Mouse (Mus musculus) WW6 (cell line): ENCODE results near the gene Scube2.

Experiments
- DNase-seq: peaks from one replicate; pipeline ENCODE4 v3.0.0-alpha.2; 2013; ENCODE audit warnings: low read depth, low spot score

Gene Scube2

DNA sequence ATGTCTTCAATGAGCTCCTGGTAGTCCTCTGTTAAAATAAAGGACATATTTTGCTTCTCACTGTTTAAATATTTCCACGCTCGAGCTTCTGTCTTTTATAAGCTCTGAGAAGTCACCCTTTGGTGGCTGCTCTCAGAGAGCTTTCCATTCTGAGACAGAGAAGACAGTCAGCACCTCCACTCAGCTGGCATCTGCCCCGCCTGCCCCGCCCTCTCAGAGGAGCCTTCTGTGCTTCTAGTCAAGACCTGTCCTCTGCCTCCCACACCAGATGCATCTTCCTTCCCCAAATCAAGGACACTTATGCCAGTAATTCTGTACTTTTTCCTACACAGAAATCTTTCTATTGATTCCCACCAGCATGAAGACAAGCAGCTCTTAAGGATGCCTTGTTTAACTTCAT lies 64.9 kb downstream of the Scube2 start:
- no peak for DNase-seq

DNA sequence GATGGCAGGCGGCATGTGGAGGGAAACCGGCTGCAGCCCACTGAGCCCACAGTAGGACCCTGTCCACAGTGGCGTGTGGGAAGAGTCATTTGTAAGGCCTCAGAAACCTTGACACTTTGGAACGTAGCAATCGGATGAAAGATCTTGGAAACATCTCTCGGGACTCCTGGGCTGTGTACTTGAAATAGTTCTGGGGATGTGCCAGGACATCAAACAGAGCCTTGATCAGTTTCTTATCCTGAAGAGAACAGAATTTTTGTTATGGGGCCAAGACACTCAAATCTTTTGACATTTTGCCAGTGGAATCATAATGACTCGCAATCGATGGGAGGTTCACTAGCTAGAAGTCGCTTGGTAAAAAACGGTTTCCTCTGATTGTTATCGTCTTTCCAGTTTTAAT lies 66.3 kb downstream of the Scube2 start:
- DNase-seq, result no peak

- DNase-seq, result no peak
Observed at GRCm38 (mm10) chr7:109795564-109795963, 69.9 kb downstream of the Scube2 start.

DNA sequence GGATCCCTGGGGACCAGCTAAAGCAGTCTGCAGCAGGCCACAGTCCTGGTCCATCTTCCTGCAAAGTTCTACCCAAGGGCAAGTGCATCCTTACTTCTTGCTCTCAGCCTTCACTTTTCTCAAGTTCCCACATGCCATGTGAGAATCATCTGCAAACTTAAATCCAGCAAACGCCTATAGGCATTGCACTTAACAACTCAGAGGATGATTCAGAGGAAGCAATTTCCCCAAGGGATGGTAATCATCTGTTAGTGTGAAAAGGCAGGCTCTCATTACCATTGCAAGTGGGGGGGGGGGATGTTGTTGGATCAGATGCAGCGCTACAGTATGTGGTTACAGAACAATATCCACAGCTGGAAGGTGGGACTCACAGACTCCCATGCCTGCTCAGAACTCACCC lies 70.9 kb downstream of the Scube2 start:
- DNase-seq, result no peak

DNA sequence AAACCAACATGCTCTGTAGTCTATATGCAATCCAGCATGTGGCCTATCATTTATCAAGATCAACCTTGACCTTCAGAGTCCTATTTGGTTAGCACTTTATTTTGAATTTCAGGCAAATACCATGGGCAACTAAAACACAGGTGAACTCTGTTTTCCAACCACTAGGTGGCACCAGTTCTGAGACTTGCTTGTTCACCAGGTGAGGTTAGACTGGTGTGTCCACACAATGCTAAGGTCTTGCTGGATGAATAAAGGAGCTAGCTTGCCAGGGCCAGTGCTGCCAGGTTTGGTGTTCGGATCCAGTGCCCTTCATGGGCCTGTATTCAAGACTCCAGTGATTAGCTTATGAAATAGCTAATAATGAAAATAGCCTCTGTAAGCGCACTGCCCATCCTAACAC lies 72.7 kb downstream of the Scube2 start:
- no peak for DNase-seq

DNA sequence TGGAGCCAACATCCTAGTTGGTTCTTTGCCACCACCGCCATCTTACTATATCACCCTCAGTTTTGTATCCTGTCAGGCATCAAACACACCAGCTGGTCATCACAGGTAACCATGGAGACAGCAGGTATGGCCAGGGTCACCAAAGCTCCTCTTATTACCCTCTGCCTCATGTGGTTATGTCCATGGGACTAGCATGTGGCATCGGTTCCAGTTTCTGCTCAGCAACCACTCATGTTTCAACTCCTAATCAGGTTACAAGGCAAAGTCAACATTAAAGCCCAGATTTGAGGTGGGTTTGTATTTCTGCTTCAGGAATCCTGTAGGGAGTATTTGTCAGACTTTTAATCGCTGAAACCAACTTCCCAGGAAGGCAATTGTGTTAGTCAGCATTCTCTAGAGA lies 74.7 kb downstream of the Scube2 start:
- DNase-seq, result no peak

DNA sequence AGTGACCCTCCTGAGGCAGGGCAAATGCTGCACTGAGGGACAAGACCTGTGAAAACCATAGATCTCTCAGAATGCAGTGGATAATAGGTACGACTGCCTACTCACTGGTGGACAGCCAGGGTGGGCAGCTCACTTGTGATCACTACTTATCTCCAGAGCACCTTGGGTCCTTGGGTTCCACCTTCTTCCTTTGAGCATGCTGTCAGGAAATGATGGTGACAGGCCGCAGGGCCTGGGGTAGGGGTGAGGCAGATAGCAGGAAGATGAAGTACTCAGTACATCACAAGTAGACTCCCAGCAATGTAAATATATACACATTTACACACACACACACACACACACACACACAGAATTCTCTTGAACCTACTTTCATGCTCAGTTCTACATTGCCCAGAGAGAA lies 77.6 kb downstream of the Scube2 start:
- no peak for DNase-seq

DNA sequence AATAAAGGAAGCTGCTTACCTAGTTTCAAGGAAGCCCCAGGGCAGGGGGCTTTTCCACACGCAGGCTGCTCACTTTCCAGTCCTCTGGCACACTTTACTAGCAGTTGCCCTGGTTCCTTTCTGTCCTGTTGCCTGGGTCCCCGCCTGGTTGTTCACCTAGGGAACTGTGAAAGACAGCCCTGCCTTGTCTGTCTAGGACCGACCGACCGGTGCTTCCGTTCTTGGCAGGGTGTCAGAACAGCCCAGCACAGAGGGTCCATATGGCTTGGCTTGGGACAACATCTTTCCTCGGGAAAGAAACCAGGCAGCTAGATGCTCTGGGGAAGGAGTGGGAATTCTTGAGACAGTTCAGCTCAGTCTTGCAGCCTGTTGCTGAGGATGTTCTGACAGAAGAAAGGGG lies 82.2 kb downstream of the Scube2 start:
- no peak for DNase-seq

DNA sequence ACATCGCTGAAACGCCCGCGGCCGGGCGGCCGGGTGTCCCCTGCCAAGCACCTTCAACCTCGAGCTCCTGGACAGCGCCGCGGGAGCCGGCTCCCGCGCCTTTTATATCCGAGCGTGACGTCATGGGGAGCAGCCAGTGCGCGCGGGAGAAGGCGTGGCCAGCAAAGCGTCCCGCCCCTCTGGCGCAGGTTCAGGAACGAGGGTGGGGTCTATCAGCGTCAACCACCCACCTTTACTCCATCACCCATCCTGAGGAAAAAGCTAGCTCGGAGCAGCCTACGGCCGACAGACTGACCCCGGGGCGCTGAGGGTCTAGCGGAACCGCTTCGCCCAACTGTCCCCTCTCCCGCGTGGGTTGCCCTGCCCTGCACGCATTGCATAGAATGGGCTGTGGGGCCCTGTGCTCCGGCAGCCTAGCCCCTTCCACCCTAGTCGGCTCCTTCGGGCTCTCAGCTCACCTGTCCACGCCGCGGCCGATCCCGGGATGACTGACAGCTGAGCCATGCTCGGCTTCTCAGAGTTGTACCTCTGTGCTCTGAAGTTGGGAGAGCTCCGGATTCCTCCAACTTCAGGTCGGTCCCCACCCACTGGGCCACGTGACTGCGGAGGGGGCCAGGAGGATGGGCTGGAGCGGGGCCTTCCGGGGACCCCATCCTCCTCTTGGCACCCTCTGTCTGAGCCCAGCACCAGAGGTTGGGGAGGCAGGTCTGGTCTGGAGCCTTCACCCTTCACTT lies 83.8 kb downstream of the Scube2 start, which contains the start of gene Nrip3:
TSS of gene Nrip3 (minus strand) at position 556 of the 734 bp plus-strand sequence.
- peak; percentile 66 for DNase-seq

GRCm38 (mm10) chr7:109781087-109781469 lies 84.4 kb downstream of the Scube2 start:
- no peak for DNase-seq

GRCm38 (mm10) chr7:109772251-109772650 lies 93.2 kb downstream of the Scube2 start:
- no peak for DNase-seq

- no peak for DNase-seq
Observed at GRCm38 (mm10) chr7:109768699-109769383, 96.6 kb downstream of the Scube2 start.

GRCm38 (mm10) chr7:109767575-109768350 lies 97.7 kb downstream of the Scube2 start:
- no peak for DNase-seq

DNA sequence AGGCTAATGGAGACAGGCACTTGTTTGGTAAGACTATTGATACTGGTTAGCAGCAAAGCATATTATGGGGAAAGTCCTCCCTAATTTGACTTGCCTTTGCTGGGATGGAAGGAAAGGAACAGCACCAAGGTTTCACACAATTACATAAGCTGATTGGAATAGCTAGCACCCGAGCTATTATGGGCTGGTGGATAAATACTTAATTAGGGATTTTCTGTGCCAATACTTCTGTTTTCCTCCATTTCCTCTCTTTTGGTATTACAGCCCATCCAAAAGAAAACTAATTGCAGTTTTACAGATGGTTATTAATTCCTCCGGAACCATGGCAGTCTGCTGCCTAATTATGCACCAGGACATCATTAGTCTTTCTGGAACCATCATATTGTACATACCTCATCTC lies 101.5 kb downstream of the Scube2 start:
- DNase-seq, result no peak

DNA sequence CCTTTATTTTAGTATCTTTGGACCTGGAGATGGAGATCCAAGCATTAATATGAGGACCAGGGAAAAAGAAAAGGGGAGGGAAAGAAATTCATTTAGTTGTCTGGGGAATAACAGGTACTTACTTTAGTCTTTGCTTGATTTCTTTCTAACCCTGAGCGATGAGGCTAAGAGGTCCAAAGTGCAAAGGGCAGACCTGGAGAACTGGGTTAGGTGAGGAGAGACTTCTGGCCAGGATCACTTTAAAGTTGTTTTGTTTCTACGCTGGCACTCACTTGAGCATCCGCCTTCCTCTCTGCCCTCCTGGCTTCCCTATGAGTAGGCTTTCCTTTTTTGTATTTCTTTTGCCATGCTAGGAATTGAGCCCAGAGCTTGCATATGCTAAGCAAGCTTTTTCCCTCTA lies 109.2 kb downstream of the Scube2 start:
- no peak for DNase-seq

GRCm38 (mm10) chr7:109754034-109754433 lies 111.4 kb downstream of the Scube2 start:
- no peak for DNase-seq

DNA sequence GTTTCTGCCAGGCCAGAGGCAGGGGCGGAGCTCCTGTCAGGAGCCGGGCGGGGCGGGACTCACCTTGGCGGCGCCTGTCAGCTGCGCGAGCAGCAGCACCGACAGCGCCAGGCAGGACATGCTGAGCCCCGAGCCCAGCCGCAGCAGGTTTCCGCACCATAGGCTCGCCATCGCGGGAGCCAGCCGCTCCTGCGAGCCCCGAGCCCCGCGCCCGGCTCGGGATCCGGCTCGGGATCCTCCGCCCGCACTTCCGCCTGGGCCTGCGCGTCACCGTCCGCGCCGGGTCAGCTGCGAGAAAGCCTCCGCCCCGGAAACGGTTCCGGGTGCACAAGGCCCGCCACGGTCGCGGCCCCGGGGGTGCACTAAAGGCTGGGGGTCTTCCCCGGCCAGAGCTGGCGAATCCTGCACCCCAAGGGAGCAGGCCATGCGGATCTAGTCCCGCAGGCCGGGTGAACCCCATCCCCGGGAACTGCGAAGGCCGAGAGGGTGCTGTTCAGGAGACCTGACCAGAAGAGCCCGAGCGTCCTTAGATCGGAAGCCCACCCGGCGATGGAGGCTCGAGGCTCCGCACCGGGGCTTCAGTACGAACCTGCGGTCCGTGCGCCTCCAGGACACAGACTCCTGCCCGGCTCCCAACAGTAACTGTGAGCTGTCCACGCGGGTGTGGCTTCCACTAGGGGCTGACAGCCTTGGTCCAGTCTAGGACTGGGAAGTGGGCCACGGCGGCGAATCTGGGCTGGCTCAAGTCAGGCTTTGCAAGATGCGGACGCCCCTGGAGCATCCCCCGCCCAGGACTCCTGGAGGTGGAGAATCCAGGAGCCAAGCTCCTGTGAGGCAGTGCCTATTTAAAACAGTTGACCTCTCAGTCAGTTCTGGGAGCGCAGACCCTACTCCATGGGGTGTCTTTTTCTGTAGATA lies 113.2 kb downstream of the Scube2 start, which contains the start of gene Tmem9b:
TSS of gene Tmem9b (minus strand) at position 868 of the 918 bp plus-strand sequence.
- DNase-seq, result no peak

DNA sequence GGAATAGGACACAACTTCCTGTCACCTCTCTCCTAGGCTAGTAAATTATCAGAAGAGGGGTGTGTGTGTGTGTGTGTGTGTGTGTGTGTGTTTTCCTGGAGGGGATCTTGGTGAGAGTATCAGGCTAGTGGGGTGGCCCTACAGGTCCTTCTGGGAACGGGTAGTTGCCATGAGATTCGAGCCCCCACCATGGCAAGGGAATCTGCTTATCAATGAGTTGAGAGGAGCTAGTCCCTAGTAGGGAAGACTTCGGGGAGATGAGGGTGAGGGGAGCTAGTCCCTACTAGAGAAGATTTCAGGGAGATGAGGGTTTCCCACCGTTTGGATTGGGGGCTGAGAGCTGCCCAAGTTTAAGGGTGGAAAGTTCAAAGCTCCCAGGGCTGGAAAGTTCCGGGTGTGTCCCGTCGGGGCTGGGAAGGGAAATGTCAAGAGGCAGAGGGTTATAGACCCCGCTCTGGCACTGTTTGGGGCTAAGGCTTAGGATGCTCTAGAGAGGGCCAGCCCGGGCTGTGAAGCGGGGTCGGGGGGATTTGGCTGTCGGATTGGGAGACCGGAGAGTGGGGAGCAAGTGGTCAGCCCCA lies 114.0 kb downstream of the Scube2 start:
- no peak for DNase-seq
